In genomic region chr11:104549438-104550405, GRCm38 (mm10) we compare ENCODE assay signal across 8 mouse cellular contexts. TPM values are rescaled to one million over a fixed set of nuclear protein-coding genes. Genes with fewer than 3 reads are reported as not detected.
DNase-seq lines count a peak whose midpoint lies in the region; ATAC-seq and TF ChIP-seq lines count a peak whose summit lies in the region.

No protein-coding gene starts in this region.

- H3K4me3 ChIP-seq in intestine, embryonic 15.5 days (replicated peaks) = peak overlapping the region; percentile 79
- peak overlapping the region; percentile 97 for H3K4me3 ChIP-seq in liver, postnatal 0 days (ENCODE audit: low read depth, low read length)
- H3K4me3 ChIP-seq in neural tube, embryonic 11.5 days (ENCODE audit: low read depth, low read length) = peak overlapping the region; percentile 67

- DNase-seq in gastrocnemius, adult 18-20 months (ENCODE audit: low spot score) = peak; percentile 75
- no peak for DNase-seq in gastrocnemius, postnatal 25 days
- DNase-seq in brain, embryonic 14.5 days (ENCODE audit: low read depth) = peak; percentile 55
- DNase-seq in forelimb bud, embryonic 11.5 days (ENCODE audit: low read depth, low spot score) = peak; percentile 18
- peak; percentile 83 for DNase-seq in liver, postnatal 0 days
- peak; percentile 41 for DNase-seq in neural tube, embryonic 11.5 days (ENCODE audit: low spot score)
- peak; percentile 13 to 15 for DNase-seq in thymus, postnatal 10 days (ENCODE audit: low spot score in 2 of 2)

- under 1% methylated on average over 53 of the region's 53 CpGs for WGBS in intestine, embryonic 15.5 days
- WGBS in liver, postnatal 0 days (ENCODE audit: insufficient replicate concordance) = under 1% methylated on average over 53 of the region's 53 CpGs
- WGBS in neural tube, embryonic 11.5 days = under 1% methylated on average over 53 of the region's 53 CpGs

- no peaks in the 10 kb centered on the region for H3K27me3 ChIP-seq in intestine, embryonic 15.5 days (replicated peaks)
- no peaks in the 10 kb centered on the region for H3K27me3 ChIP-seq in liver, postnatal 0 days (ENCODE audit: insufficient read depth, low read length)
- no peaks in the 10 kb centered on the region for H3K27me3 ChIP-seq in neural tube, embryonic 11.5 days (ENCODE audit: control insufficient read depth, insufficient read depth, low read length)

- no peak for TF ChIP-seq CTCF in brain, embryonic 14.5 days (IDR thresholded peaks at IDR 0.05; ENCODE audit: borderline replicate concordance, extremely low read depth, insufficient read depth, insufficient read length)
- TF ChIP-seq CTCF in liver, postnatal 0 days (IDR thresholded peaks at IDR 0.05; ENCODE audit: low read depth) = no peak

- peak overlapping the region; percentile 99 for H3K9ac ChIP-seq in intestine, embryonic 15.5 days
- H3K9ac ChIP-seq in liver, postnatal 0 days (replicated peaks) = peak overlapping the region; percentile 100
- H3K9ac ChIP-seq in neural tube, embryonic 11.5 days (ENCODE audit: low read length) = peak overlapping the region; percentile 98

- no peaks in the 10 kb centered on the region for H3K4me1 ChIP-seq in intestine, embryonic 15.5 days (replicated peaks)
- peaks cover 27% of the 10 kb centered on the region for H3K4me1 ChIP-seq in liver, postnatal 0 days (ENCODE audit: insufficient read depth)
- 0 out of 2 replicates have a peak, but pooled peaks cover 3% of the 10 kb centered on the region for H3K4me1 ChIP-seq in neural tube, embryonic 11.5 days (ENCODE audit: control insufficient read depth, insufficient read depth, low read length)

- no peaks in the 10 kb centered on the region for H3K36me3 ChIP-seq in intestine, embryonic 15.5 days
- H3K36me3 ChIP-seq in liver, postnatal 0 days (replicated peaks; ENCODE audit: insufficient read depth, low read length) = peaks cover 8% of the 10 kb centered on the region
- no peaks in the 10 kb centered on the region for H3K36me3 ChIP-seq in neural tube, embryonic 11.5 days (ENCODE audit: control insufficient read depth, insufficient read depth, low read length)

- no peak for TF ChIP-seq POLR2A in brain, embryonic 14.5 days (IDR thresholded peaks at IDR 0.05; ENCODE audit: borderline replicate concordance, extremely low read depth, insufficient read depth, insufficient read length, poor library complexity, severe bottlenecking)

- no peak; the same call in 1 of the 2 replicates for TF ChIP-seq EP300 in liver, postnatal 0 days (IDR thresholded peaks at IDR 0.05; ENCODE audit: low read depth)

- peak; percentile 86 for ATAC-seq in intestine, embryonic 15.5 days
- ATAC-seq in liver, postnatal 0 days = peak; percentile 78
- ATAC-seq in neural tube, embryonic 11.5 days (ENCODE audit: insufficient read depth, low FRiP score, low TSS enrichment) = peak; percentile 58

- peak overlapping the region; percentile 60 for H3K4me2 ChIP-seq in intestine, embryonic 15.5 days (replicated peaks)
- H3K4me2 ChIP-seq in liver, postnatal 0 days (ENCODE audit: low read depth, low read length) = peak overlapping the region; percentile 80
- H3K4me2 ChIP-seq in neural tube, embryonic 11.5 days (ENCODE audit: low read depth) = peak overlapping the region; percentile 47

- peak overlapping the region; percentile 87 for H3K27ac ChIP-seq in intestine, embryonic 15.5 days
- peak overlapping the region; percentile 99 for H3K27ac ChIP-seq in liver, postnatal 0 days (ENCODE audit: low read depth)
- H3K27ac ChIP-seq in neural tube, embryonic 11.5 days (ENCODE audit: low read depth, low read length) = peak overlapping the region; percentile 37

- H3K9me3 ChIP-seq in intestine, embryonic 15.5 days = no peaks in the 10 kb centered on the region
- H3K9me3 ChIP-seq in liver, postnatal 0 days (ENCODE audit: low read length) = no peaks in the 10 kb centered on the region
- no peaks in the 10 kb centered on the region for H3K9me3 ChIP-seq in neural tube, embryonic 11.5 days (ENCODE audit: control insufficient read depth, low read length)

RNA-seq across cellular contexts. Expression of gene Cdc27, which starts 0.7 kb away (rescaled TPM):
- 10 to 100 TPM; 28.3 to 28.7 TPM for total RNA-seq in gastrocnemius, adult 18-20 months (2021)
- total RNA-seq in gastrocnemius, postnatal 25 days (2021) = 10 to 100 TPM; 24.5 to 25.0 TPM
- polyA plus RNA-seq in brain, embryonic 14.5 days (2012; rRNA removed) = 26.8 and 34.2 TPM in 2 replicates
- 31.2 and 33.8 TPM in 2 replicates for polyA plus RNA-seq in intestine, embryonic 15.5 days (2015; fragmentation: Nextera tagmentation; extraction: Ambion mirVana)
- 12.3 and 13.8 TPM in 2 replicates for polyA plus RNA-seq in liver, postnatal 0 days (2015; fragmentation: Nextera tagmentation; extraction: Ambion mirVana)
- polyA plus RNA-seq in neural tube, embryonic 11.5 days (2014; fragmentation: Nextera tagmentation; extraction: Ambion mirVana) = 63.6 and 63.9 TPM in 2 replicates

RNA-seq across cellular contexts. Expression of gene Myl4, which starts 0.7 kb away (rescaled TPM):
- total RNA-seq in gastrocnemius, adult 18-20 months (2021) = 1 to 10 TPM; 5.6 to 9.7 TPM
- total RNA-seq in gastrocnemius, postnatal 25 days (2021) = 10 to 100 TPM in 1 of 2 experiments, 1 to 10 TPM in 1; 9.0 to 10.6 TPM
- 3.4 and 5.0 TPM in 2 replicates for polyA plus RNA-seq in brain, embryonic 14.5 days (2012; rRNA removed)
- 4.3 and 6.4 TPM in 2 replicates for polyA plus RNA-seq in intestine, embryonic 15.5 days (2015; fragmentation: Nextera tagmentation; extraction: Ambion mirVana)
- polyA plus RNA-seq in liver, postnatal 0 days (2015; fragmentation: Nextera tagmentation; extraction: Ambion mirVana) = 8.1 and 8.3 TPM in 2 replicates
- 33.0 and 36.4 TPM in 2 replicates for polyA plus RNA-seq in neural tube, embryonic 11.5 days (2014; fragmentation: Nextera tagmentation; extraction: Ambion mirVana)

RNA-seq across cellular contexts. Expression of gene Itgb3, which starts 58.1 kb away (rescaled TPM):
- 1 to 10 TPM in 1 of 2 experiments, under 1 TPM in 1; 0.71 to 1.3 TPM for total RNA-seq in gastrocnemius, adult 18-20 months (2021)
- 1 to 10 TPM; 1.2 to 1.7 TPM for total RNA-seq in gastrocnemius, postnatal 25 days (2021)
- polyA plus RNA-seq in brain, embryonic 14.5 days (2012; rRNA removed) = 0.64 and 1.9 TPM in 2 replicates
- polyA plus RNA-seq in intestine, embryonic 15.5 days (2015; fragmentation: Nextera tagmentation; extraction: Ambion mirVana) = 5.0 and 5.5 TPM in 2 replicates
- polyA plus RNA-seq in liver, postnatal 0 days (2015; fragmentation: Nextera tagmentation; extraction: Ambion mirVana) = 13.6 and 16.0 TPM in 2 replicates
- polyA plus RNA-seq in neural tube, embryonic 11.5 days (2014; fragmentation: Nextera tagmentation; extraction: Ambion mirVana) = 1.6 and 2.3 TPM in 2 replicates

Comparison
In these comparisons a context has a peak if more than half of its experiments do, and no peak if none do; other contexts are left out.
1. H3K27ac ChIP-seq: peak in every context shown above with its lines; median percentile 99 in liver, postnatal 0 days; 87 in intestine, embryonic 15.5 days; 37 in neural tube, embryonic 11.5 days.